Comparison of ENCODE assay signal across 13 mouse cellular contexts in the genomic region with DNA sequence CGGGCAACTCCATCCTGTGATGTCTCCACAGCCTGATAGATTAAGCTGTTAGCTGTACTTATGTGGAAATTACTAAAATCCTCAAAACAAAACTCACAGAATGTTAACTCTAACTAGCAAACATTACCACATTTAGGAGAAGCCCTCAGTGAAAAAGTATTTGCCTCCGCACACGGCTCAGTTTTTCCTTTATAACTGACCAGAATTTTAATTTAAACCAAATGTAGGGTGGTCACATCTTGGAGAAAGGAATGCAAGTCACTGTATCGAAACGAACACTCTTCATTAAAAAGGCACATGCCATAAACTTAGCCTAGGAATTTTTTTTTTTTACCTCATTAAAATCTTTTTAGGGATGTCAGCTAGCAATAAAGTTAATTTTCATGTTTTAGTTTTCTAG.
"Had no signal": no experiment of that assay in that cellular context is flagged by ENCODE, and none has a peak within 500 bp of the region (broad histone marks: within the 10 kb centered on the region; RNA-seq: fewer than 3 reads in every experiment).

No protein-coding gene starts in this region.

- H3K27me3 ChIP-seq: liver, embryonic 12.5 days; midbrain, embryonic 12.5 days; stomach, embryonic 15.5 days had no signal

- H3K4me1 ChIP-seq: liver, embryonic 12.5 days; megakaryocyte, embryonic 14.5 days; midbrain, embryonic 12.5 days; stomach, embryonic 15.5 days had no signal

- DNase-seq: kidney, adult 8-10 months; kidney, postnatal 25 days; lung, postnatal 10 days; right cerebral cortex, postnatal 14 days; thymus, adult 2 months; thymus, postnatal 25 days had no signal

- H3K27ac ChIP-seq: left cerebral cortex, adult 2 months; liver, embryonic 12.5 days; macrophage; midbrain, embryonic 12.5 days; stomach, embryonic 15.5 days had no signal

- H3K4me2 ChIP-seq: liver, embryonic 12.5 days; lung, embryonic 14.5 days; midbrain, embryonic 12.5 days; stomach, embryonic 15.5 days had no signal

- H3K9me3 ChIP-seq: liver, embryonic 12.5 days; megakaryocyte, embryonic 14.5 days; midbrain, embryonic 12.5 days; stomach, embryonic 15.5 days had no signal

- ATAC-seq: liver, embryonic 12.5 days had no signal

- H3K4me3 ChIP-seq: left cerebral cortex, adult 2 months; liver, embryonic 12.5 days; megakaryocyte, embryonic 14.5 days; midbrain, embryonic 12.5 days; stomach, embryonic 15.5 days had no signal

- H3K9ac ChIP-seq: liver, embryonic 12.5 days; lung, embryonic 14.5 days; midbrain, embryonic 12.5 days; stomach, embryonic 15.5 days had no signal
